Mouse (Mus musculus): ENCODE measurements around the gene Hist1h2ap. TPM values are rescaled to one million over a fixed set of nuclear protein-coding genes. Genes with fewer than 3 reads are reported as not detected.

The Hist1h2ap gene
- 10 to 100 TPM; 29.1 to 43.8 TPM for total RNA-seq (2023)

GRCm38 (mm10) chr13:21833461-21833860 lies at the start of gene Hist1h2ap, which contains the start of gene Hist1h2br:
Hist1h2ap (minus strand) TSS chr13:21833507.
Hist1h2br (plus strand) TSS chr13:21833743.

DNA sequence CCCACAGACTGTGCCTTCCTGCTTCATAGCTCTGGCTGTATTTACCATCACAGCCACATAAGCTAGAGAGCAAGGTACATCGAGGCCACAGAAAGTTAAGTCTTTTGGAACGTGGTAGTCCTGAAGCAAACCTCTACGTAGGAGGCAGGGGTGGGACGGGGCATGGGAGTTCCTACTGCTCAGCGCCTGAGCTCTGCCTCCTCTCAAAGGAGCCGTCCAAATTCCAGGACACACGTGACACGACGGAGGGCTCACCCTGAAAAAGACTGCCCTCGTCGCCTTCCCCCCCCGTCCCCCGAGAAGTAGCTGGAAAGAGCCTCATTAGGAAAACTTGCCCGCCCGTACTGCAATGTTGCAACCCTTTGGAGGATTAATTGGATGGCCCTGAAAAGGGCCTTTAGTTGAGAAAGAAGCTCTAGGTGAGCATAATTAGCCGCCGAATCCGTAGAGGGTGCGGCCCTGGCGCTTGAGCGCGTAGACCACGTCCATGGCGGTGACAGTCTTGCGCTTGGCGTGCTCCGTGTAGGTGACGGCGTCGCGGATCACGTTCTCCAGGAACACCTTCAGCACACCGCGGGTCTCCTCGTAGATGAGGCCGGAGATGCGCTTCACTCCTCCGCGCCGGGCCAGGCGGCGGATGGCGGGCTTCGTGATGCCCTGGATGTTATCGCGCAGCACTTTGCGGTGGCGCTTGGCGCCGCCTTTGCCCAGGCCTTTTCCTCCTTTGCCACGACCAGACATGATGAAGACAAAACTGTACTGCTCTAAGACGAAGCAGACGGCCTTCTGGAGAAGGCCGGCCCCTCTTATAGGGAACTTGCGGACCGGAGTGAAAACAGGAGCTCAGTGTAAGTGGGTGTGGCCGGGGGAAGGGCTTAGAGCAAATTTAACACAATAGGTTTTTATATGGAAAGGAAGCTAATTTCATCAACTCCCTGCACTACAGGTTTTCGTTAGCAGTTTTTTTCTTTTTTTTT lies 1.6 kb downstream of the Hist1h2ap start, which contains the start of gene Hist1h4n:
Gene Hist1h4n, minus strand, starts transcription at position 779 of the 977 bp plus-strand sequence.

GRCm38 (mm10) chr13:21811539-21811938 lies 21.8 kb downstream of the Hist1h2ap start, which contains the start of gene Hist1h4m:
Hist1h4m (plus strand) TSS chr13:21811746.

GRCm38 (mm10) chr13:21810073-21810472 lies 23.2 kb downstream of the Hist1h2ap start, which contains the start of the genes Hist1h2bq and Hist1h2ao:
Hist1h2bq (minus strand) TSS chr13:21810197.
Hist1h2ao (plus strand) TSS chr13:21810465.

DNA sequence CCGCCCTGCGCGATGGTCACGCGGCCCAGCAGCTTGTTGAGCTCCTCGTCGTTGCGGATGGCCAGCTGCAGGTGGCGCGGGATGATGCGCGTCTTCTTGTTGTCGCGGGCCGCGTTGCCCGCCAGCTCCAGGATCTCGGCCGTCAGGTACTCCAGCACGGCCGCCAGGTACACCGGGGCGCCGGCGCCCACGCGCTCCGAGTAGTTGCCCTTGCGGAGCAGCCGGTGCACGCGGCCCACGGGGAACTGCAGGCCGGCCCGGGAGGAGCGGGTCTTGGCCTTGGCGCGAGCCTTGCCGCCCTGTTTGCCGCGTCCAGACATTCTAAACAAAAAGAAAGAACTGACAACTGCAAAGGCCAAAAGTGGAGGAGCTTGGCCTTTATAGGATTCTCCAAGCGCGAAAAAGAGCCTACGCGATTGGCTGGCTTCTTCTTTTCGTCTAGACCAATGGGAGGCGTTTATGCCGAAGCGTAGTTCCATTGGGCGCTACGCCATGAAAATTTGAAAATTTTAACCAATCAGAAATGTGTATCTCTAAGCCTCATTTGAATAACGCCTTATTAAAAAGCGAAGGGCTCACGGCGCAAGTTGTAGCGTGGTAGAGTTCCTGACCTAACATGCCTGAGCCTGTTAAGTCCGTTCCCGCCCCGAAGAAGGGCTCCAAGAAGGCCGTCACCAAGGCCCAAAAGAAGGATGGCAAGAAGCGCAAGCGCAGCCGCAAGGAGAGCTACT lies 46.2 kb downstream of the Hist1h2ap start, which contains the start of the genes Hist1h2an and Hist1h2bp:
Gene Hist1h2an, minus strand, starts transcription at position 320 of the 731 bp plus-strand sequence.
Gene Hist1h2bp, plus strand, starts transcription at position 563 of the 731 bp plus-strand sequence.

GRCm38 (mm10) chr13:21783255-21783617 lies 50.1 kb downstream of the Hist1h2ap start, which contains the start of gene Hist1h3i:
Hist1h3i (minus strand) TSS chr13:21783370.

Other genes starting within 250 kb of the Hist1h2ap start
- not detected for gene Olfr1362, start 219.5 kb downstream of the Hist1h2ap start, total RNA-seq (2023)
- gene Olfr11, start 191.0 kb downstream of the Hist1h2ap start, total RNA-seq (2023) = not detected
- gene Olfr1361, start 170.1 kb downstream of the Hist1h2ap start, total RNA-seq (2023) = not detected
- gene Olfr1360, start 156.1 kb downstream of the Hist1h2ap start, total RNA-seq (2023) = not detected
- not detected for gene Olfr1359, start 135.4 kb downstream of the Hist1h2ap start, total RNA-seq (2023)
- 100 to 1,000 TPM in 1 of 2 experiments, 10 to 100 TPM in 1; 76.3 to 127 TPM for gene Hist1h2bl, start 117.4 kb downstream of the Hist1h2ap start, total RNA-seq (2023)
- gene Hist1h2ai, start 117.1 kb downstream of the Hist1h2ap start, total RNA-seq (2023) = 10 to 100 TPM; 49.1 to 81.3 TPM
- 100 to 1,000 TPM; 116 to 129 TPM for gene Hist1h3h, start 115.8 kb downstream of the Hist1h2ap start, total RNA-seq (2023)
- 10 to 100 TPM in 1 of 2 experiments, 1 to 10 TPM in 1; 9.8 to 11.6 TPM for gene Hist1h2bm, start 111.5 kb downstream of the Hist1h2ap start, total RNA-seq (2023)
- gene Hist1h4j, start 98.4 kb downstream of the Hist1h2ap start, total RNA-seq (2023) = 10 to 100 TPM; 15.5 to 16.5 TPM
- gene Hist1h4k, start 83.0 kb downstream of the Hist1h2ap start, total RNA-seq (2023) = 100 to 1,000 TPM; 368 to 459 TPM
- gene Hist1h2ak, start 79.7 kb downstream of the Hist1h2ap start, total RNA-seq (2023) = 10 to 100 TPM; 38.3 to 45.1 TPM
- gene Hist1h2bn, start 79.4 kb downstream of the Hist1h2ap start, total RNA-seq (2023) = 100 to 1,000 TPM in 1 of 2 experiments, 10 to 100 TPM in 1; 96.0 to 110 TPM
- gene Hist1h1b, start 52.9 kb downstream of the Hist1h2ap start, total RNA-seq (2023) = 100 to 1,000 TPM in 1 of 2 experiments, 10 to 100 TPM in 1; 97.5 to 117 TPM
- gene Hist1h3i, start 50.1 kb downstream of the Hist1h2ap start, total RNA-seq (2023) = 100 to 1,000 TPM; 136 to 153 TPM
- gene Hist1h2an, start 46.3 kb downstream of the Hist1h2ap start, total RNA-seq (2023) = 10 to 100 TPM; 24.1 to 24.2 TPM
- 10 to 100 TPM; 19.4 to 40.1 TPM for gene Hist1h2bp, start 46.0 kb downstream of the Hist1h2ap start, total RNA-seq (2023)
- 100 to 1,000 TPM; 150 to 156 TPM for gene Hist1h2bq, start 23.3 kb downstream of the Hist1h2ap start, total RNA-seq (2023)
- gene Hist1h2ao, start 23.0 kb downstream of the Hist1h2ap start, total RNA-seq (2023) = 100 to 1,000 TPM; 303 to 332 TPM
- 100 to 1,000 TPM; 127 to 412 TPM for gene Hist1h4m, start 21.8 kb downstream of the Hist1h2ap start, total RNA-seq (2023)
- 100 to 1,000 TPM in 1 of 2 experiments, 10 to 100 TPM in 1; 44.0 to 264 TPM for gene Hist1h4n, start 1.3 kb downstream of the Hist1h2ap start, total RNA-seq (2023)
- 100 to 1,000 TPM; 156 to 160 TPM for gene Hist1h2br, start 236 bp upstream of the Hist1h2ap start, total RNA-seq (2023)
- gene Zfp184, start 111.6 kb upstream of the Hist1h2ap start, total RNA-seq (2023) = under 1 TPM; 0.37 to 0.85 TPM
- not detected for gene Pom121l2, start 147.7 kb upstream of the Hist1h2ap start, total RNA-seq (2023)
- not detected for gene Prss16, start 176.2 kb upstream of the Hist1h2ap start, total RNA-seq (2023)
- gene Hist1h2ah, start 202.1 kb upstream of the Hist1h2ap start, total RNA-seq (2023) = 10 to 100 TPM in 1 of 2 experiments, 1 to 10 TPM in 1; 6.2 to 21.1 TPM
- 10 to 100 TPM; 41.1 to 44.2 TPM for gene Hist1h2bk, start 202.4 kb upstream of the Hist1h2ap start, total RNA-seq (2023)
- gene Hist1h4i, start 207.9 kb upstream of the Hist1h2ap start, total RNA-seq (2023) = 100 to 1,000 TPM in 1 of 2 experiments, 10 to 100 TPM in 1; 97.7 to 127 TPM
- 10 to 100 TPM; 48.0 to 57.6 TPM for gene Hist1h2ag, start 209.4 kb upstream of the Hist1h2ap start, total RNA-seq (2023)
- gene Hist1h2bj, start 209.7 kb upstream of the Hist1h2ap start, total RNA-seq (2023) = 10 to 100 TPM; 87.4 to 91.5 TPM